26 mouse cellular contexts compared by ENCODE assay signal in the genomic region with DNA sequence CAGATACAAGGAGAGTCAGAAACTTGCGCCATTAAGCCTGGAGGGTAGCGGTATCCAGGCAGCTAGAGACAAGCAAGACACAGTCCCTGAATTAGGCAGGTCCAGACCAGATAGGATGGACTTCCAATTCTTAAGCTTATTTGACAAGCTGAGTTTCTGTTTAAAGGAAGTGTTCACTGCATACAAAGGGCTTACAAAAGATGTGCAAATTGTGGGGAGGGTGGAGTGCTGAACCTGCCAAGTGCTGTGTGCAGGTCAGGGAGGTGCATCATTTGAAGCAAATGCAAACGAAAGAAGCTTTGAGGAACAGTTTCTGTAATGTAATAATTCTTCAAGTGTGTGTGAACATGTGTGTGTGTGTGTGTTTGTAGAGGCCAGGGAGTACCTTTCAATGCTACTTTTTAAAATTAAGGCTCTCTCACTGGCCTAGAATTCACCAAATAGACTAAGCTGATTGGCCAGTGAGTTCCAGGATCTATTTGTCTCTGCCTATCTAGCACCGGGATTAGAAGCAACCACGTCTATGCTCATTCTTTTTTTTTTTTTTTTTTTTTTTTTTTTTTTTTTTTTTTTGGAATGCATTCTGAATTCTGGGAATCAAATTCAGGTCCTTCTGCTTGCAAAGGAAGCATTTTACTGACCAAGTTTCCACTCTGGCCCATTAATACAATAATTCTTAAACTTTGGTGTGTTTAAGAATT.
DNase-seq lines count a peak whose midpoint lies in the region; ATAC-seq and TF ChIP-seq lines count a peak whose summit lies in the region.
"Had no signal": no experiment of that assay in that cellular context is flagged by ENCODE, and none has a peak within 500 bp of the region (broad histone marks: within the 10 kb centered on the region; RNA-seq: fewer than 3 reads in every experiment).

No protein-coding gene starts in this region.

- no peaks in the 10 kb centered on the region for H3K9me3 ChIP-seq in ES-Bruce4 (replicated peaks; ENCODE audit: control insufficient read depth, insufficient read depth, low read length, poor library complexity, severe bottlenecking)
- H3K9me3 ChIP-seq in ES-E14 (ENCODE audit: control insufficient read depth, insufficient read depth, low read depth, low read length) = no peaks in the 10 kb centered on the region
- no peaks in the 10 kb centered on the region for H3K9me3 ChIP-seq in midbrain, embryonic 14.5 days (ENCODE audit: control insufficient read depth, low read length)
- H3K9me3 ChIP-seq in heart, embryonic 12.5 days (replicated peaks) = no peaks in the 10 kb centered on the region
- H3K9me3 ChIP-seq: embryonic facial prominence, embryonic 13.5 days; embryonic facial prominence, embryonic 15.5 days; forebrain, embryonic 10.5 days; forebrain, embryonic 12.5 days had no signal

- no peaks in the 10 kb centered on the region for H3K27me3 ChIP-seq in ES-Bruce4 (ENCODE audit: control insufficient read depth, insufficient read depth, low read length, poor library complexity, severe bottlenecking)
- H3K27me3 ChIP-seq in midbrain, embryonic 14.5 days (ENCODE audit: control insufficient read depth, insufficient read depth, low read length) = no peaks in the 10 kb centered on the region
- H3K27me3 ChIP-seq in heart, embryonic 12.5 days (replicated peaks) = no peaks in the 10 kb centered on the region
- H3K27me3 ChIP-seq: embryonic facial prominence, embryonic 13.5 days; embryonic facial prominence, embryonic 15.5 days; forebrain, embryonic 12.5 days had no signal

- H3K36me3 ChIP-seq in ES-Bruce4 (ENCODE audit: control insufficient read depth, insufficient read depth, low read length, poor library complexity, severe bottlenecking) (no peaks in the 10 kb centered on the region), ES-E14 (ENCODE audit: control insufficient read depth, insufficient read depth, low read length, poor library complexity, severe bottlenecking) (no peaks in the 10 kb centered on the region)
- no peaks in the 10 kb centered on the region for H3K36me3 ChIP-seq in midbrain, embryonic 14.5 days (ENCODE audit: control insufficient read depth, insufficient read depth, low read length)
- H3K36me3 ChIP-seq in heart, embryonic 12.5 days = no peaks in the 10 kb centered on the region
- H3K36me3 ChIP-seq: embryonic facial prominence, embryonic 13.5 days; embryonic facial prominence, embryonic 15.5 days; forebrain, embryonic 10.5 days; forebrain, embryonic 12.5 days had no signal

- TF ChIP-seq CTCF in ES-Bruce4 (IDR thresholded peaks at IDR 0.05; ENCODE audit: low read depth, low read length) = no peak

- H3K4me2 ChIP-seq in midbrain, embryonic 14.5 days (ENCODE audit: low read length) = no peak overlapping the region
- H3K4me2 ChIP-seq in heart, embryonic 12.5 days = no peak overlapping the region
- H3K4me2 ChIP-seq: embryonic facial prominence, embryonic 13.5 days; embryonic facial prominence, embryonic 15.5 days; forebrain, embryonic 12.5 days had no signal

- WGBS in midbrain, embryonic 14.5 days = 60% methylated on average over 5 of the region's 5 CpGs
- 67% methylated on average over 5 of the region's 5 CpGs for WGBS in heart, embryonic 12.5 days

- H3K4me3 ChIP-seq in ES-Bruce4 (ENCODE audit: low read depth, low read length) (no peak overlapping the region), ES-E14 (ENCODE audit: insufficient read depth in 1 of 2, low read depth in 1 of 2, low read length in 2 of 2, poor library complexity in 1 of 2, severe bottlenecking in 1 of 2) (no peak overlapping the region; a peak in 1 of 4 replicates)
- no peak overlapping the region for H3K4me3 ChIP-seq in midbrain, embryonic 14.5 days (replicated peaks; ENCODE audit: low read depth, low read length)
- no peak overlapping the region for H3K4me3 ChIP-seq in heart, embryonic 12.5 days
- H3K4me3 ChIP-seq: embryonic facial prominence, embryonic 13.5 days; embryonic facial prominence, embryonic 15.5 days; erythroblast, embryonic 14.5 days; forebrain, embryonic 10.5 days; forebrain, embryonic 12.5 days had no signal

- H3K9ac ChIP-seq in ES-Bruce4 (ENCODE audit: low read depth, poor library complexity, severe bottlenecking) (no peak overlapping the region), ES-E14 (ENCODE audit: insufficient read depth, low read depth, low read length, poor library complexity, severe bottlenecking) (no peak overlapping the region)
- no peak overlapping the region for H3K9ac ChIP-seq in midbrain, embryonic 14.5 days (replicated peaks; ENCODE audit: low read length)
- no peak overlapping the region for H3K9ac ChIP-seq in heart, embryonic 12.5 days
- H3K9ac ChIP-seq: embryonic facial prominence, embryonic 13.5 days; embryonic facial prominence, embryonic 15.5 days; forebrain, embryonic 12.5 days had no signal

- peak; percentile 34 for DNase-seq in ES-E14 (ENCODE audit: low read depth, low spot score)
- DNase-seq in ZHBTc4 (ENCODE audit: low read depth, low spot score) = peak; percentile 76
- DNase-seq in midbrain, embryonic 14.5 days = no peak
- DNase-seq in lung, postnatal 36 days = no peak
- DNase-seq: adrenal gland, adult 8-10 months; adrenal gland, postnatal 14 days; adrenal gland, postnatal 36 days; B cell, adult 2 months; cerebellum, adult 11 months; cerebellum, adult 18-20 months; cerebellum, adult 8-10 months; cerebellum, adult 9-11 months; cerebellum, postnatal 14 days; cerebellum, postnatal 36 days; embryo, embryonic 11 days had no signal

- peak; percentile 56; the same call in 1 of the 2 replicates for TF ChIP-seq EP300 in ES-Bruce4 (IDR thresholded peaks at IDR 0.05; ENCODE audit: insufficient read depth, low read depth, low read length)

- H3K27ac ChIP-seq in ES-Bruce4 (ENCODE audit: insufficient read depth, low read length) (no peak overlapping the region), ES-E14 (ENCODE audit: insufficient read depth, low read depth, low read length, poor library complexity, severe bottlenecking) (no peak overlapping the region)
- no peak overlapping the region for H3K27ac ChIP-seq in midbrain, embryonic 14.5 days (replicated peaks; ENCODE audit: low read depth, low read length)
- no peak overlapping the region for H3K27ac ChIP-seq in heart, embryonic 12.5 days (ENCODE audit: poor library complexity, severe bottlenecking)
- H3K27ac ChIP-seq: embryonic facial prominence, embryonic 13.5 days; embryonic facial prominence, embryonic 15.5 days; forebrain, embryonic 10.5 days; forebrain, embryonic 12.5 days had no signal

- TF ChIP-seq POLR2A in ES-Bruce4 (IDR thresholded peaks at IDR 0.05; ENCODE audit: insufficient read depth, low read length) = no peak

- ATAC-seq in midbrain, embryonic 14.5 days (ENCODE audit: low FRiP score, low TSS enrichment) = no peak
- ATAC-seq in heart, embryonic 12.5 days (ENCODE audit: insufficient number of reproducible peaks, low FRiP score) = no peak
- ATAC-seq: activated CD4-positive, CD25-positive, alpha-beta regulatory T cell, adult 4 months; CD4-positive, CD25-positive, alpha-beta regulatory T cell, adult 4 months; forebrain, embryonic 14.5 days; forebrain, embryonic 16.5 days had no signal

- in situ Hi-C loops in ES-E14 (cut with MboI; ENCODE audit: low sequenced_read_pairs in 2 of 2, unreplicated experiment in 2 of 2) = no loop called here

- H3K4me1 ChIP-seq in ES-Bruce4 (ENCODE audit: control insufficient read depth, insufficient read depth, low read length) = no peaks in the 10 kb centered on the region
- H3K4me1 ChIP-seq in ES-E14 (ENCODE audit: control insufficient read depth in 2 of 2, insufficient read depth in 2 of 2, low read length in 2 of 2, poor library complexity in 1 of 2) = peaks cover 0 to 2% of the 10 kb centered on the region in 2 experiments; a peak in 1 of 4 replicates
- 0 out of 2 replicates have a peak, but pooled peaks cover 4% of the 10 kb centered on the region for H3K4me1 ChIP-seq in midbrain, embryonic 14.5 days (ENCODE audit: control insufficient read depth, insufficient read depth, low read length)
- H3K4me1 ChIP-seq in heart, embryonic 12.5 days (replicated peaks) = no peaks in the 10 kb centered on the region
- H3K4me1 ChIP-seq: embryonic facial prominence, embryonic 13.5 days; embryonic facial prominence, embryonic 15.5 days; forebrain, embryonic 10.5 days; forebrain, embryonic 12.5 days had no signal

TF ChIP-seq in ES-E14, 5 proteins besides CTCF, POLR2A, EP300 and RAD21:
- TF ChIP-seq HCFC1 (IDR thresholded peaks at IDR 0.05; ENCODE audit: borderline replicate concordance, insufficient read depth, low read length) (no peak), CHD2 (IDR thresholded peaks at IDR 0.05; ENCODE audit: low read depth, low read length) (no peak), ZNF384 (IDR thresholded peaks at IDR 0.05; ENCODE audit: low read depth, low read length) (peak; percentile 91)

Comparison
In these comparisons a context has a peak if more than half of its experiments do, and no peak if none do; other contexts are left out.
1. DNase-seq: peak in ES-E14 (single experiment) and ZHBTc4 (single experiment); none in midbrain, embryonic 14.5 days (single experiment) and lung, postnatal 36 days (single experiment).